Mouse (Mus musculus) liver, adult 2 months (tissue): ENCODE measurements around the gene Tmem108.

Source experiments
- CTCF ChIP-seq: fragments of 200-500 bp; IDR thresholded peaks from 2 replicates; pipeline ENCODE4 v1.5.1; 2011; ENCODE audit warnings: low read depth, low read length, control low read depth
- POLR2A ChIP-seq: fragments of 200-500 bp; IDR thresholded peaks from 2 replicates; pipeline ENCODE4 v1.6.1; 2011; ENCODE audit warnings: low read length, control low read depth; ENCODE audit not compliant: insufficient read depth; ENCODE audit errors: extremely low read depth

DNA sequence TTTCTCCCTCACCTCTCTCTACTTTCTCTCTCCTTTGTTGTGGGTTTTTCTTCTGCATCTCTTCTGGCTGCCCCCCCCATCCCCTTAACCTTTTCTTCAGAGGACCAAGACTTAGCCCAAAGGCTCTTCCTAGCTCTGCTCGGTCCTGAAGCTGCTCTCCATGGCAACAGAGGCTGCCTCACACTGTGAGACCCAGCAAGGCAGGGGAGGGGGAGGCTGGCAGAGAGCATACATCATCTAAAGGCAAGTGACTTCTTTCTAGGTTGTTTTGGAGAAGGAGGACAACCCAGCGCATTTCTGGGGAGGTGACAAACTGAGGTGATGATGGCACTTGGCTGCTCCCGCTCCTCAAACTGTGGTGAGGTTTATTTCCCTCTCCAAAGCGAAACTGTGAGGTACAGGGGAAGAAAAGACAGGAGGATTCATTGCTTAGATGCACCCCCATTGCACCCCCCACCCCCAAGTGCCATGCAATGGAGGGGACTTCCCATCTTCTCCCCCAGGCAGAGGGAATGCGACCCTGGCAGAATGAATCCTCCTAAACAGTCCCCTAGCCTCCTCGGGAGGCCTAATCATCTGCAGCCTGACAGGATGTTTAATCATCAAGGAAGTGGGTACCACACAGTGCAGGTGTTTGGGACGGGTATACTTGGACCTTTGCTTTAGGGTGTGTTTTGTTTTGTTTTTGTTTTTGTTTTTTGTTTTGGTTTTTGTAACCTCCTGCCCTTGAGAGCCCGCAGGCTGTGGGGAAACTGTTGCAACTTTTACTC lies 223.4 kb downstream of the Tmem108 start:
- TF ChIP-seq CTCF, result no peak
- TF ChIP-seq POLR2A, result no peak
